Mouse (Mus musculus): Measurements from ENCODE around the gene Slc35f6. TPM values are rescaled to one million over a fixed set of nuclear protein-coding genes. Genes with fewer than 3 reads are reported as not detected.
"Not testable (repeated sequence)": the region's sequence is repeated elsewhere in the genome, so short reads cannot be mapped to it uniquely, and the experiment has no call there.

Slc35f6 gene
- polyA plus RNA-seq, 1 experiment = 88.0 TPM

- Histone ChIP-seq H3K4me1 (replicated peaks; ENCODE audit: control insufficient read depth, insufficient read depth, low read length) (no peaks in the 10 kb centered on the region), H3K27me3 (ENCODE audit: control insufficient read depth, insufficient read depth, low read length) (no peaks in the 10 kb centered on the region), H3K4me3 (ENCODE audit: control insufficient read depth, insufficient read depth, low read length) (no peak overlapping the region), H3K36me3 (ENCODE audit: control insufficient read depth, insufficient read depth, low read length) (no peaks in the 10 kb centered on the region), H3K27ac (ENCODE audit: control insufficient read depth, insufficient read depth, low read length) (no peak overlapping the region)
- WGBS = 76% methylated on average over 3 of the region's 3 CpGs
- TF ChIP-seq POLR2A (IDR thresholded peaks at IDR 0.05; ENCODE audit: control insufficient read depth, extremely low read depth, insufficient read depth, low read length, poor library complexity) (no peak), CTCF (IDR thresholded peaks at IDR 0.05; ENCODE audit: borderline replicate concordance, control insufficient read depth, extremely low read depth, insufficient read depth, low read length, poor library complexity) (no peak)
- DNase-seq = no peak
Measured at GRCm38 (mm10) chr5:30683993-30684392, 36.3 kb downstream of the Slc35f6 start.

- H3K4me1 ChIP-seq (replicated peaks; ENCODE audit: control insufficient read depth, insufficient read depth, low read length) = no peaks in the 10 kb centered on the region
- DNase-seq = peak; percentile 19
- H3K27me3 ChIP-seq (ENCODE audit: control insufficient read depth, insufficient read depth, low read length) = no peaks in the 10 kb centered on the region
- 71% methylated on average over 3 of the region's 3 CpGs for WGBS
- H3K27ac ChIP-seq (ENCODE audit: control insufficient read depth, insufficient read depth, low read length) = no peak overlapping the region
- H3K36me3 ChIP-seq (ENCODE audit: control insufficient read depth, insufficient read depth, low read length) = no peaks in the 10 kb centered on the region
- no peak for TF ChIP-seq POLR2A (IDR thresholded peaks at IDR 0.05; ENCODE audit: control insufficient read depth, extremely low read depth, insufficient read depth, low read length, poor library complexity)
- TF ChIP-seq CTCF (IDR thresholded peaks at IDR 0.05; ENCODE audit: borderline replicate concordance, control insufficient read depth, extremely low read depth, insufficient read depth, low read length, poor library complexity) = no peak
- no peak overlapping the region for H3K4me3 ChIP-seq (ENCODE audit: control insufficient read depth, insufficient read depth, low read length)
Measured at GRCm38 (mm10) chr5:30686781-30687180, 39.0 kb downstream of the Slc35f6 start.

GRCm38 (mm10) chr5:30700361-30701000, 52.7 kb downstream of the Slc35f6 start:
- Histone ChIP-seq H3K36me3 (ENCODE audit: control insufficient read depth, insufficient read depth, low read length) (no peaks in the 10 kb centered on the region), H3K4me1 (replicated peaks; ENCODE audit: control insufficient read depth, insufficient read depth, low read length) (no peaks in the 10 kb centered on the region), H3K27ac (ENCODE audit: control insufficient read depth, insufficient read depth, low read length) (no peak overlapping the region), H3K27me3 (ENCODE audit: control insufficient read depth, insufficient read depth, low read length) (no peaks in the 10 kb centered on the region; the same call in 1 of the 2 replicates), H3K4me3 (ENCODE audit: control insufficient read depth, insufficient read depth, low read length) (no peak overlapping the region)
- TF ChIP-seq CTCF (IDR thresholded peaks at IDR 0.05; ENCODE audit: borderline replicate concordance, control insufficient read depth, extremely low read depth, insufficient read depth, low read length, poor library complexity) (no peak), POLR2A (IDR thresholded peaks at IDR 0.05; ENCODE audit: control insufficient read depth, extremely low read depth, insufficient read depth, low read length, poor library complexity) (no peak)
- WGBS = 88% methylated on average over 8 of the region's 8 CpGs
- no peak for DNase-seq

- not testable (repeated sequence) for H3K27me3 ChIP-seq (ENCODE audit: control insufficient read depth, insufficient read depth, low read length); DNase-seq; H3K36me3 ChIP-seq (ENCODE audit: control insufficient read depth, insufficient read depth, low read length); H3K27ac ChIP-seq (ENCODE audit: control insufficient read depth, insufficient read depth, low read length); H3K4me1 ChIP-seq (replicated peaks; ENCODE audit: control insufficient read depth, insufficient read depth, low read length); H3K4me3 ChIP-seq (ENCODE audit: control insufficient read depth, insufficient read depth, low read length)
- 73% methylated on average over 4 of the region's 4 CpGs for WGBS
Measured at GRCm38 (mm10) chr5:30701373-30701772, 53.6 kb downstream of the Slc35f6 start.

- TF ChIP-seq POLR2A (IDR thresholded peaks at IDR 0.05; ENCODE audit: control insufficient read depth, extremely low read depth, insufficient read depth, low read length, poor library complexity) = no peak
- no peak for TF ChIP-seq CTCF (IDR thresholded peaks at IDR 0.05; ENCODE audit: borderline replicate concordance, control insufficient read depth, extremely low read depth, insufficient read depth, low read length, poor library complexity)
- H3K36me3 ChIP-seq (ENCODE audit: control insufficient read depth, insufficient read depth, low read length) = no peaks in the 10 kb centered on the region
- DNase-seq = no peak
- H3K27ac ChIP-seq (ENCODE audit: control insufficient read depth, insufficient read depth, low read length) = no peak overlapping the region
- no peak overlapping the region for H3K4me3 ChIP-seq (ENCODE audit: control insufficient read depth, insufficient read depth, low read length)
- H3K27me3 ChIP-seq (ENCODE audit: control insufficient read depth, insufficient read depth, low read length) = no peaks in the 10 kb centered on the region; the same call in 1 of the 2 replicates
- no peaks in the 10 kb centered on the region for H3K4me1 ChIP-seq (replicated peaks; ENCODE audit: control insufficient read depth, insufficient read depth, low read length)
- 88% methylated on average over 3 of the region's 3 CpGs for WGBS
Measured at GRCm38 (mm10) chr5:30701866-30702265, 54.1 kb downstream of the Slc35f6 start.

Other genes with a start within 250 kb of the Slc35f6 start
- 0.92 and 0.94 TPM in 2 replicates for gene Otof, start 186.0 kb upstream of the Slc35f6 start, polyA plus RNA-seq (2012; rRNA removed)
- gene 1700001C02Rik, start 181.9 kb upstream of the Slc35f6 start, polyA plus RNA-seq (2012; rRNA removed) = 0.51 and 0.60 TPM in 2 replicates
- not detected in 2 replicates for gene Cib4, start 102.1 kb upstream of the Slc35f6 start, polyA plus RNA-seq (2012; rRNA removed)
- gene Kcnk3, start 59.8 kb upstream of the Slc35f6 start, polyA plus RNA-seq (2012; rRNA removed) = 22.7 and 27.7 TPM in 2 replicates
- 161 and 208 TPM in 2 replicates for gene Cenpa, start 18.8 kb downstream of the Slc35f6 start, polyA plus RNA-seq (2012; rRNA removed)
- 0.75 and 0.92 TPM in 2 replicates for gene Dpysl5, start 63.6 kb downstream of the Slc35f6 start, polyA plus RNA-seq (2012; rRNA removed)
- gene Mapre3, start 166.7 kb downstream of the Slc35f6 start, polyA plus RNA-seq (2012; rRNA removed) = 11.5 and 16.6 TPM in 2 replicates
- 101 and 106 TPM in 2 replicates for gene Tmem214, start 220.1 kb downstream of the Slc35f6 start, polyA plus RNA-seq (2012; rRNA removed)
- 40.7 and 53.0 TPM in 2 replicates for gene Agbl5, start 240.8 kb downstream of the Slc35f6 start, polyA plus RNA-seq (2012; rRNA removed)

All from thymus, adult 2 months (tissue).